Mouse (Mus musculus): ENCODE measurements around the gene Tmem234.

DNA sequence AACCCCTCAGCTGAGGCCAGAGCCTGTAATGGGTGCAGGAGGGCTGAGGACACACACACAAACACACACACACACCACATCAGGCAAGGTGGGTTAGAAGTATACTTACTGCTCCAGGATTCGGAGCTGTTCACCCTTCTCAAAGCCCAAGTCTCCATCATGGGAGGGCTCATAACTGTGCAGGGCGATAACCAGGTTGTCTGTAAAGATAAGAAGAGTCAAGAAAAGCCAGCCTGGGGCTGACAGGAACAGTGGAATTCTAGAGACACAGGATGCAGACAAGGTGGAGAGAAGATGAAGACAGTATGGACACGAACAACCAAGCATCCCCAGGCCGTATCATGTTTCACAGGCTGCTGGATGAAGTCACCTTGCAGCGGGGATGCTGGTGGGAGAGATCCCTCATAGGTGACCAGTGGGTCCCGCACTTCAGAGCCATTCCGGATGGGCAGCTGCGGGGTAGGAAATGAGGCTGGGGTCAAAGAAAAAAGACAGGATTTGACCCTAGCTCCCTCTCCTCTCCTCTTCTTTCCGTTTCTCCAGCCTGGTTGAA lies 43.1 kb upstream of the Tmem234 start:
- TF ChIP-seq POLR2A (IDR thresholded peaks at IDR 0.05; ENCODE audit: insufficient read depth, low read length) = no peak
- no peak for TF ChIP-seq CTCF (IDR thresholded peaks at IDR 0.05; ENCODE audit: low read depth, low read length)
